Mouse (Mus musculus) midbrain, embryonic 13.5 days (tissue): Measurements from ENCODE around the gene Prkca. TPM values are rescaled to one million over a fixed set of nuclear protein-coding genes. Genes with fewer than 3 reads are reported as not detected.

Source experiments
- ATAC-seq: fragments of 200-750 bp; cut with Nextera tagmentation; 2 replicates; pipeline ENCODE4 v1.8.0; 2017; ENCODE audit warnings: mild to moderate bottlenecking, moderate TSS enrichment, moderate library complexity
- H3K27ac ChIP-seq: fragments of 300-500 bp; sonication (generic); 2 replicates; pipeline ENCODE4 v1.5.1; 2015; ENCODE audit warnings: inconsistent platforms, mild to moderate bottlenecking, moderate library complexity
- H3K27me3 ChIP-seq: fragments of 300-500 bp; sonication (generic); 2 replicates; pipeline ENCODE4 v1.6.1; 2015; ENCODE audit warnings: mild to moderate bottlenecking, inconsistent platforms
- H3K36me3 ChIP-seq: fragments of 300-500 bp; sonication (generic); 2 replicates; pipeline ENCODE4 v1.6.1; 2015; ENCODE audit warnings: mild to moderate bottlenecking, inconsistent platforms
- H3K4me1 ChIP-seq: fragments of 300-500 bp; sonication (generic); replicated peaks from 2 replicates; pipeline ENCODE4 v1.6.1; 2015; ENCODE audit warnings: inconsistent platforms
- H3K4me2 ChIP-seq: fragments of 300-500 bp; sonication (generic); replicated peaks from 2 replicates; pipeline ENCODE4 v1.6.1; 2015; ENCODE audit warnings: moderate library complexity, mild to moderate bottlenecking, inconsistent platforms
- H3K4me3 ChIP-seq: fragments of 300-500 bp; sonication (generic); replicated peaks from 2 replicates; pipeline ENCODE4 v1.5.1; 2015; ENCODE audit warnings: mild to moderate bottlenecking, inconsistent platforms
- H3K9ac ChIP-seq: fragments of 300-500 bp; sonication (generic); replicated peaks from 2 replicates; pipeline ENCODE4 v1.6.1; 2015; ENCODE audit warnings: mild to moderate bottlenecking, inconsistent platforms
- H3K9me3 ChIP-seq: fragments of 300-500 bp; sonication (generic); 2 replicates; pipeline ENCODE4 v1.6.1; 2016; ENCODE audit warnings: mild to moderate bottlenecking, inconsistent platforms
- WGBS: fragments of 180-500 bp; shearing (Covaris S2); methylation state at CpG from one replicate; pipeline ENCODE4 v1.1.7; 2015; 5-methylcytosine and 5-hydroxymethylcytosine counted together
- polyA plus RNA-seq: library from polyadenylated mRNA; unstranded; fragments of >200 nt; fragmentation: Nextera tagmentation; extraction: Ambion mirVana; gene quantifications from 2 replicates; pipeline ENCODE4 v1.2.1, GENCODE M21; 2015

Prkca gene
- polyA plus RNA-seq, 1 experiment from 2014 or later: 3.3 TPM

DNA sequence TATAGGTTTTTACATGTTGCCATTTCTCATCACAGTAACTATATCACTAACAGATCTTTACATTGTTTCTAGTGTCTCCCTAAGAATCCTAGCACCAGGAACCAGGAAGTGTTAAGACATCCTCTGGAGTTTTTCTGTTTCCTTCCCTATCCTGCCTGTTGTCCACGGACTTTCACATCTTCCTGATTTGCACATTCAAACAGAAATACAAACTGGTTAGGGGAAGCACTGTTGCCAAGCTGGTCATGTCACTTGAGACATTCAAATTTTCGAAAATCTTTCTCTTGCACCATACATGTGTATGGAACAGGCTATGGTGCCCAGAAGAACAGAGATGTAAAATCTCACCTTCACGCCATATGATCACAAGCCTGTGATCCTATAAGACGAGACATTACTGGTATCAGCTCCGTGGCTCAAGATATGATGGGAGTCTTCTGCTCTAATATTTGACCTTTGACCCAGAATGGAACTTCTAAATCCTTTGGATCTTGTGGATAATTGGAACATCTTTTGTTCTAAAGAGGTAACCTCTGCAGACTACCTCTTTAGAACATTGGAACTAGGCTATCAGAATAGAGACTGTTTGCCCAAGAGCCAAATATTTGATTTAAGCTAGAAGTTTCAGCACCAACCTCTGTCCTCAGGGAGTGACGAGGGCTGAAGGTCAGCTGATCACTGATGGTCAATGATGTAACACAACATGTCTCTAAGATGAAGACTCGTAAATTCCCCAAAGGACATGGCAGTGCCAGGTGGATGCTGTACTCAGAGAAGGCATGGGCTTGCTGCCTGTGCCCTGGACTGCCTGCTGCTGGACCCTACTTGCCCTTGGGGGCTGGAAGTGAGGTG is 91.6 kb downstream of the Prkca start:
- Histone ChIP-seq H3K9me3 (no peaks in the 10 kb centered on the region), H3K27me3 (no peaks in the 10 kb centered on the region; the same call in 1 of the 2 replicates), H3K27ac (no peak overlapping the region), H3K4me1 (0 out of 2 replicates have a peak, but pooled peaks cover 5% of the 10 kb centered on the region), H3K4me2 (no peak overlapping the region), H3K9ac (no peak overlapping the region), H3K4me3 (no peak overlapping the region), H3K36me3 (no peaks in the 10 kb centered on the region)
- ATAC-seq: no peak
- 91% methylated on average over 7 of the region's 7 CpGs for WGBS

DNA sequence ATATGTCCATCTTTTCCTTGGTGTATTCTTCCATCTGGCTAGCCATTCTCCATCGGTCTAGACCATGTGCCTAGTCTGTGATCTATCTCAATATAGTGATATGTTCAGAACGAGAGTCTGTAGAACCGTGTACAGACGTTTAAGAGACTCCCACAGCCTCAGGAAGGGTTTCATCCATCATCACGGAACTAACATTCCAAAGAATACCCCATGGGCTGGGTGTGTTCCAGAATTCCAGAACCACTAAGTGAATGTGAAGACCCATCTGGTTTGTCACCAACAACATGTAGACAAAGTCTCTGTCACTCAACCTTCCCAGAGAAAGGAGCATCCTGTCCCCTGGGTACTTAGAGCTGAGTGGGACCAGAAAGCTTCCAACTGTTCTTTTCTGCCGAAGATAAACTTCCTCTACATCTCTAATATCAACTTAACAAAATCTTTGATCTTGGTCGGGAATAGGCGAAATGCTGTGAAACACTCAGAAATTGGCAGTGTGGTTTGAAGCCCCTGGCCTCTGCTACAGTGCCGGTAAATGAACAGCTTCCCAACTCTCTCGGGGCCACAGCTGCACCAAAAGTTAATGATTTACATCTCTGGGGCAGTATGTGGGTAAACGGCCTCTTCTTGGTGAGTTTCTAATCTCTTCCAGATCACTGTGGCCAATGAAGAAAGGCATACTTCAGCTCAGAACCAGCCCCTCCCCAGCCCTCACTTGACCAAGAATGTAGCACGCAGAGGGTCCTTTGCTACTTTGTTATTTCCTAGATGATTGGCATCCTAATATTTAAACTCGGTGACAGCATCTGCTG is 92.7 kb downstream of the Prkca start:
- 87% methylated on average over 13 of the region's 13 CpGs for WGBS
- Histone ChIP-seq H3K27me3 (no peaks in the 10 kb centered on the region; the same call in 1 of the 2 replicates), H3K4me2 (no peak overlapping the region)

DNA sequence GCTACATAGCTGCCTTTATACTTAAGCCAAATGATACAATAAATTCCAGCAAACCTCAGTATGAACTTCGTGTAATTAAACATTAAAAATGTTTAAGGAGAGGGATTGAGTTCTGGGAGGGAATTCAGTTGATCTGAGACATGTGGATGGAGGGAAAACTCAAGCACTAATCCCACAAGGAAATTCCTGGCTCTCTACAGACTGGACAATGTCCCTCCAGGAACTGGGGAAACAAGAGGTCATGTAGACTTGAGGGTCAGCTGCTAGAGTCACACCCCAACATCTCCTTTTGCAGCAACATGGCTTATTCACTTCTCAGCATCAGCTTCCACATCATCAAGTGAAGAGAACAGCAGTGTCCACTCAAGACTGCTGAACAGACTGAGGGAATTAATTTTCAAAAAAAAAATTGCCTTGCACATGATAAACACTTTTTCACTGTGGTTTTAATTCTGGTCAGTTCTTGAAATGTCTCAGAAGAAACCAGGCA is 93.5 kb downstream of the Prkca start:
- 0 out of 2 replicates have a peak, but pooled peaks cover 5% of the 10 kb centered on the region for H3K4me1 ChIP-seq
- no peak for ATAC-seq
- H3K27ac ChIP-seq: no peak overlapping the region
- no peaks in the 10 kb centered on the region for H3K36me3 ChIP-seq
- no peak overlapping the region for H3K4me3 ChIP-seq
- H3K27me3 ChIP-seq: no peaks in the 10 kb centered on the region; the same call in 1 of the 2 replicates
- H3K9me3 ChIP-seq: no peaks in the 10 kb centered on the region
- WGBS: 70% methylated on average over 1 of the region's 1 CpGs
- no peak overlapping the region for H3K9ac ChIP-seq
- no peak overlapping the region for H3K4me2 ChIP-seq

More for the DNA sequence above, 92.7 kb downstream of the Prkca start:
- no peak for ATAC-seq
- H3K4me3 ChIP-seq: no peak overlapping the region
- no peak overlapping the region for H3K27ac ChIP-seq
- 0 out of 2 replicates have a peak, but pooled peaks cover 5% of the 10 kb centered on the region for H3K4me1 ChIP-seq
- H3K9ac ChIP-seq: no peak overlapping the region
- H3K9me3 ChIP-seq: no peaks in the 10 kb centered on the region
- H3K36me3 ChIP-seq: no peaks in the 10 kb centered on the region

DNA sequence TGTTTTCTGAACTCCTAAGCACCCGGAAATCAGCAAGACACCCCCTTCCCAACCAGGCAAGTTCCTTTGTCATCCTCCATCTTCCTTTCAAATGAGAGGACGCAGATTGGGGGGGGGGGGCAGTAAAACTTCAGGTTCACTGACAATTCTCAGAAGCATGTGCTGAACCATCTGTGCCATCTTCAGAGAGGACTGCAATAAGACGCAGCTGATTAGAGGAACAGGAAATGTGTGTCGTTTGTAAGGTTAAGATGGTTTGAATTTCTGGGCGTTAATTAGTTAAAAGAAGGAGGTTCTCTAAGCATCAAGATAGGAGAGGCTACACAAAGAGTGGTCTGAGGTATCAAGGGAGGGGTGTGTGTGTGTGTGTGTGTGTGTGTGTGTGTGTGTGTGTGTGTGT is 94.2 kb downstream of the Prkca start:
- Histone ChIP-seq H3K4me1 (0 out of 2 replicates have a peak, but pooled peaks cover 5% of the 10 kb centered on the region), H3K9me3 (no peaks in the 10 kb centered on the region), H3K4me3 (no peak overlapping the region), H3K4me2 (no peak overlapping the region), H3K36me3 (no peaks in the 10 kb centered on the region), H3K27me3 (no peaks in the 10 kb centered on the region; the same call in 1 of the 2 replicates), H3K9ac (no peak overlapping the region), H3K27ac (no peak overlapping the region)
- ATAC-seq: no peak
- 79% methylated on average over 5 of the region's 5 CpGs for WGBS

DNA sequence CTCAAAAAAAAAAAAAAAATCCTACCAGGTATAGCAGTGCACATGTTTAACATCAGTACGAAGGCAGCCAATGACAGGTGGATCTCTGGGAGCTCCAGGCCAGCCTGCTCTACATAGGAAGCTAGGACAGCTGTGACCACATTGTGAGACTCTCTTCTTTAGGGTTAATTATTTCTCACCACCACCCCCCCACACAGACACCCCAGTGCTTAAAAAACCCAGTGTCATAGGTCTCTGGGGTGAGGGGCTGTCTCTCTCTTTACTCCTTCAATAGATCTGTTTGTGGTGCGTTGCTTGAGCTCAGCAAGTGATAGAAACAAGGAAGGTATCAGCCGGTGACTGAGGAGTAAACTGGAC is 94.7 kb downstream of the Prkca start:
- Histone ChIP-seq H3K36me3 (no peaks in the 10 kb centered on the region), H3K4me2 (no peak overlapping the region), H3K27me3 (no peaks in the 10 kb centered on the region; the same call in 1 of the 2 replicates), H3K9me3 (no peaks in the 10 kb centered on the region), H3K9ac (no peak overlapping the region), H3K4me3 (no peak overlapping the region), H3K27ac (no peak overlapping the region), H3K4me1 (0 out of 2 replicates have a peak, but pooled peaks cover 5% of the 10 kb centered on the region)
- ATAC-seq: no peak
- WGBS: 80% methylated on average over 3 of the region's 3 CpGs

DNA sequence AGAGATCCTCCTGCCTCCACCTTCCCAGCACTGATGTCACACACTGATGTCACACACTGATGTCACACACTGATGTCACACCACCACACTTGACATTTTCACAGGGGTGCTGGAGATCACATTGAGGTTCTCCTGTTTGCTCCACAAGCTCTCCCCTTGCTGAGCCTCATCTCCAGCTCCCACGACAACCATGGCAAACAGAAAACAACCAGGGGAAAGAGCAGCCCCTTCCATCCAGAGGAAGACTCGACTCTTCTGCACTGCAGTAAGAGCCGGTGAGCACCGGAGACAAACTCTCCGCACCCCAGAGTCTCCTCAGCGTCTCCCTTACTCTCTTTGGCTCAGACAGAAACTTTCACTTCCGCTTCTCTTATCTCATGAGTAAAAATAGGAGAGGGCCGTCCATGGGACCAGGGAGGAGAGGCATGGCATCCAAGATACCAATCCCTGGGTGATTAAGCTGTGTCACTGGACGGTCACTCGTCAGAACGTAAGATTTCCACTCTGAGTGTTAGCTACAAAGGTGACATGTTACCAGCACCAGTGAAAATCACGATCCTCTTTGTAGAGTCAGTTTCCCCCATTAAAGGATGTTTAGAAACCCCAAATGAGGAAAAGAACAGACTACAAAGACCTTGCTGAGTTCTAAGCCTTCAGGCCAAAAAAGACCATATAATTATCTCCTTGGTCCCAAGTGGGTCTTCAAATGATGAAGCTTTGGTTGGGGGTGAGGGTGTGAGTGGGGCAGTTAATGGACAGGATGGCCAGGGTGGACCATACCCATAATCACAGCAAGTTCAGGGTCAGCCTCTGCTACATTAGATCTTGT is 95.3 kb downstream of the Prkca start:
- Histone ChIP-seq H3K27ac (no peak overlapping the region), H3K27me3 (no peaks in the 10 kb centered on the region; the same call in 1 of the 2 replicates), H3K9ac (no peak overlapping the region), H3K4me1 (peaks cover 5% of the 10 kb centered on the region; the same call in 1 of the 2 replicates), H3K9me3 (no peaks in the 10 kb centered on the region), H3K4me2 (no peak overlapping the region), H3K36me3 (no peaks in the 10 kb centered on the region), H3K4me3 (no peak overlapping the region)
- ATAC-seq: no peak
- 85% methylated on average over 12 of the region's 12 CpGs for WGBS

DNA sequence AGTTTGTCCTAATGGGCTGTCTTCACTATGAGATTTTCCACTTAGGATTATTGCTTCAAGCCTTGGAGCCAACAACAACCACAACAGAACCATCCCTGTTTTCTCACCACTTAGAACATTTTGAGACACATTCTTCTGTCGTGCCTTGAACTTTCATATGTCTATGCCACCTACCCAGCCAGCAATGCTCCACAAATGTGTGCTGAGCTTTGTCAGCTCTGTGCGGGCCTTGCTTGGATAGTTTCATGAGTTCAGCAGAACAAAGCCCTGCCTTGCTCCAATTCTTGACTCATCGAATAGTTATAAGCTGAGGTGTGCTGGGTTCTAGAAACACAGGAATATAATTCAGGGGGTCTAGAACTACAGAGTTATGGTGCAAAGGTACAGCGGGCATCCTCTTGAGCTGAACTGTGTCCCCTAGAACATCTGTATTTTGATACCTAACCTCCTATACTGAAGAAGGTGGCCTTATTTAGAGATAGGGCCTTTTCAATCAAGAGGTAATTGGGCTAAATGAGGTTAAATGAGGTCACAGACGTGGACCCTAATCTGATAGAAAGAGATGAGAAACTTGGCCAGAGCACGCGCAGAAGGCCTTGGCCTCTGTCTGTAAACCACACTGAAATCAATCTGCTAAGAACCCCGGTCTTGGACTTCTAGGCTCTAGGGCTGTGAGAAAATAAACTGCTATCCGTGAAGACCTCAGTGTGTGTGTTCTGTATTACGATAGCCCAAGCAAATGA is 96.4 kb downstream of the Prkca start:
- H3K4me2 ChIP-seq: no peak overlapping the region
- ATAC-seq: no peak
- no peak overlapping the region for H3K27ac ChIP-seq
- H3K9me3 ChIP-seq: no peaks in the 10 kb centered on the region
- H3K4me1 ChIP-seq: peaks cover 5% of the 10 kb centered on the region; the same call in 1 of the 2 replicates
- H3K4me3 ChIP-seq: no peak overlapping the region
- H3K27me3 ChIP-seq: no peaks in the 10 kb centered on the region
- 92% methylated on average over 10 of the region's 10 CpGs for WGBS
- no peaks in the 10 kb centered on the region for H3K36me3 ChIP-seq
- H3K9ac ChIP-seq: no peak overlapping the region

DNA sequence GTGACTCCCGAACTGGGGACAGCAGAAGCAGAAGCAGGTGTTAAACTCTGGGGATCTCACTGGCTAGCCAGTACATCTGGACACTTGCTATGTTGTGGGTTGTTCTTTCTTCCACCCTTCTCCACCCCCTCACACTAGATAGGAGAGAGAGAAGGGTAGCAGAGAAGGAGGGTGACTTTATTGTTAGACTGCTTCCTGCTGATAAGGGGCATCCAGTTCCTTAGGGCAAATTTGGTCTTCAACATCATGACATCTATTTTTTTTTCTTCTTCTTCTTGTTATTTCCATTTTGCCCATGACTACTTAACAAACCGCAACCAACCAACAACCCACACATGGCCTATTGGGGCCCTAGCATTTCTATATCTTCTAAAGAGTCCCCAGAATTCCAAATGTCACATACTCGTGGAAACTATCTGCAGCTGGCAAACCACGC is 97.4 kb downstream of the Prkca start:
- no peak overlapping the region for H3K4me2 ChIP-seq
- no peaks in the 10 kb centered on the region for H3K27me3 ChIP-seq

DNA sequence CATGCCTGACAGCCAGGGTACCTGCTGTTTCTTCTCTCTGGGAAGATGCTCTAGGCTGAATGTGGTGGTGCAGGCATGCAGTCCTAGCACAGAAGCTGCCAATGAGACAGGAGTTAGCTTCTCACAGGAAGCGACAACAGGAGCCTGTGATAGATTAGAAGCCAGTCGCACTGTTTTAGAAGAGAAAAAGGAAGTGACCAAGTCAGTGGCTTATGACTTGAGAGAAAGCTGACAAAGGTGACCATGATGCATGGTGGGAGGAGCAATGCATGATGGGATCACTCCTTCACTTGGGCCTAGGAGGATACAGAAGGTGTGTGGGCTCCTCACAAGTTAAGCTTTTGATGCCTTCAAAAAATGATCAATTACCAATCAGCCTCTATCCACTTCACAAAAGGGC is 99.5 kb downstream of the Prkca start:
- Histone ChIP-seq H3K27me3 (no peaks in the 10 kb centered on the region), H3K4me1 (peaks cover 3% of the 10 kb centered on the region; the same call in 1 of the 2 replicates), H3K36me3 (no peaks in the 10 kb centered on the region), H3K4me3 (no peak overlapping the region), H3K9ac (no peak overlapping the region), H3K27ac (no peak overlapping the region), H3K9me3 (no peaks in the 10 kb centered on the region), H3K4me2 (no peak overlapping the region)
- 90% methylated on average over 2 of the region's 2 CpGs for WGBS
- no peak for ATAC-seq

More for the DNA sequence above, 97.4 kb downstream of the Prkca start:
- H3K4me1 ChIP-seq: peaks cover 5% of the 10 kb centered on the region; the same call in 1 of the 2 replicates
- no peaks in the 10 kb centered on the region for H3K9me3 ChIP-seq
- ATAC-seq: no peak
- WGBS: 79% methylated on average over 4 of the region's 4 CpGs
- no peak overlapping the region for H3K4me3 ChIP-seq
- no peak overlapping the region for H3K27ac ChIP-seq
- H3K9ac ChIP-seq: no peak overlapping the region
- no peaks in the 10 kb centered on the region for H3K36me3 ChIP-seq

DNA sequence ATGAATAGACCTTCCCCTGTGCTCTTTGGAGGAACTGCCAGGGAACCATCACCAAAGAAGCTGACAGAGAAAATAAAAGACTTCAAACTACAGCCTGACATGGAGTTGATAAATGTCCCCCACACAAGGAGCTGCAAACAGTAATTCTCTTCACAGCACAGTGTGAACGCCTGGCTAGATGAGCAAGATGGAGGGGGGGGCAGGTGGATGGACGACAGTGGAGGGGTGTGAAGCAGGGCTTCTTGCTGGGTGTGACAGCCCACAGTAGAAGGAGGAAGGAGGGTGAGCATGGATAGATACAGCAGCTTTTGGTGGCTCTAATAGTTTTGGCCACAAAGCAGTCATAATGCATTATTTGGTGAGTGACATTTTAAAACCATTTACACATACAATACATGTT is 100.1 kb downstream of the Prkca start:
- Histone ChIP-seq H3K36me3 (no peaks in the 10 kb centered on the region), H3K4me1 (peaks cover under 1% of the 10 kb centered on the region; the same call in 1 of the 2 replicates), H3K9ac (no peak overlapping the region), H3K27ac (no peak overlapping the region), H3K9me3 (no peaks in the 10 kb centered on the region), H3K4me3 (no peak overlapping the region), H3K27me3 (no peaks in the 10 kb centered on the region), H3K4me2 (no peak overlapping the region)
- 58% methylated on average over 2 of the region's 2 CpGs for WGBS
- ATAC-seq: no peak
